Mouse (Mus musculus): Measurements from ENCODE around the gene Gm47985.
"Not testable (repeated sequence)": the region's sequence is repeated elsewhere in the genome, so short reads cannot be mapped to it uniquely, and the experiment has no call there.

Gm47985 gene

DNA sequence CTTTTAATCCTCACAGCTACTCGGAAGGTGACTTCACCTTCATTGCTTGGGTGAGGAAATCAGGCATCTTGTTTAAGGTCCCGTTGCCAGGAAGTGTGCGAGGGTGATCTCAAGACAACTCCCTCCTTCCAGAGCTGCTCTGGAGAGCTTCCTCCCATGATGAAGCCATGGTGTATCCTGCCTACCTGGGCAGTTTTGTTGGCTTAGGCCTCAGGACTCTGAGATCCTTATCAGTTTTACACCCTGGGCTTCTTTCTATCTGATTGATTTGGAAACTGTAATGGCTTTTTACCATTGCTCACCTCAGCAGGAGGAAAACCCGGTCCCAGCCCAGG, 4.4 kb upstream of the Gm47985 start:
- no peak for DNase-seq (ENCODE audit: low read depth)

DNA sequence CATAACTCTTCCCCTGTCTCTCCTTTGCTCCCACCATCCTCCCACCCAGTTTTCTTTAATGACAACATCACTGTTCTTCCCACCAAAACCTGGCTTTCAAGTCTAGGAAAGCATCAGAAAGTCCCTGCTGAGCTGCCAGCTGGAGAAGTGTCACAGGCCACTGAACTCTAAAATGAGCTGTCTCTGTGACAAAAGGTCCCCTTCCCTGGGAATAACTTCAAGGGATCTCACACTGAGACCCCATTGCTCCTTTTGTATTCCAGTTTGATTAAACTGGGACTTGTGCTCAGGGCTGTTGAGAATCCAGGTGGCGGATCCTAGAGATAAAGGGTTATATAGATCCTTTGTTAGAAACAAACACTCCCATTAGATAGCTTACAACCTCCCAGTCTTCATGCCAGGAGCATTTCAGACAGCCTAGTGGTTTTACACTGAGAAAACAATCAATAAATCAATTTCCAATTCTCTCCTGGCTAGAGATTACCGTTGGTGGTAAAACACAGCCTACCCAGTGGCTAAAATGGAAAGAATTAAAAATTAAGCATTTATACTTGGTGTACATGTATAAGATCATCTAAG, 3.7 kb upstream of the Gm47985 start:
- DNase-seq (ENCODE audit: low read depth), result no peak

DNA sequence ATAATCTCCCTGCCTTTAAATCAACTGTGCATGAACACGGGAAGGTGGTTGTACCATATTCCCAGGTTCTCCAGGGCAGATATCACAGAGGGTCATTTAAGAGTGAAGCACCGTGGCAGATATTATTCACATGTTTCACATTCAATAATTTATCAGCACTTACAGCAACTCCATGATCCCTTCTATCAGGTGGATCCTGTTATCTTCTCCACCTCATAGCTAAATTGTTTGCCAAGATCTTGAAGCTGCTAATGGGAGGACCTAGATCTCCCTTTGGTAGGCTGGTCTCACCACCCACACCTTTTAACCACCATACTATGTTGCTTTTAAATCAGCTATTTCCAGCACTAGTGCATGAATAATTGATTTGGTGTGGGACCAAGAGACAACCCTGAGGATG, 2.2 kb upstream of the Gm47985 start:
- no peak for DNase-seq (ENCODE audit: low read depth)

DNA sequence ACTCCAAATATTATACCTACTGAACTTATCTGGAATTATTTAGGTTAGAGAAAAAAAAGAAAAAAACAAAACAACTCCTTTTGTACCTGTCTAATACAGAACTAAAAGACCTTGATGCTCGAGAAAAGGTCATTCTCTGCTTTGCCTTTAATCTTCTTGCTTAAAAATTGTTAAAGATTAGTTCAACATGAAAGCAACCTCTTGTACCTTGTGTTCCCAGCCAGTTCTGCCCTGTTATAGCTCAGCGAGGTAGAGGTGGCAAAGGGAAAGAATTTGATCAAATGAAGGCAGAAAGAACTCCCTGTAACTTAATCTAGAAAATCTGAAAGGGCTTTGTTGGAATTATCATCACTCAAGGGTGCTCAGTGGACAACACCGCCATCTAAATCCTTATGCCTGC, 3.8 kb downstream of the Gm47985 start:
- DNase-seq (ENCODE audit: low read depth), result not testable (repeated sequence)

GRCm38 (mm10) chr1:151186879-151187424, 4.6 kb downstream of the Gm47985 start:
- DNase-seq (ENCODE audit: low read depth), result not testable (repeated sequence)

DNA sequence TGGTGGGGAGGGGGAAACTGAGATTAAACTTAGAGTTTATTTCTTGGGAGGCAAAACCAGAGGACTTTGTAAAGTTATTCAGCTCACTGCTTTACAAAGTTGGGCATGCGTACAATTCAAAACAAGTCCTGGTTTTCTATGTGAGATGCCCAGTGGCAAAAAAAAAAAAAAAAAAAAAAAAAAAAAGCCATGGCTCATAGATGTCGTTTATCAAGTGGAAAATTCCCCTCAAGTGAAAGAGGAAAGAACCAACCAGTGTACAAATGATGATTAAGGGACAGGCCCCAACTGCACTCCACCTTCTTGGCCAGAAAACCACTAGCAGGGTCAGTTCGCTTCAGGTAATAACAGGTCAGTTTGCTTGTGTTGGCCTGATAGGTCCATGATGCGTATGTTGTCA, 6.1 kb downstream of the Gm47985 start:
- DNase-seq (ENCODE audit: low read depth), result no peak

DNA sequence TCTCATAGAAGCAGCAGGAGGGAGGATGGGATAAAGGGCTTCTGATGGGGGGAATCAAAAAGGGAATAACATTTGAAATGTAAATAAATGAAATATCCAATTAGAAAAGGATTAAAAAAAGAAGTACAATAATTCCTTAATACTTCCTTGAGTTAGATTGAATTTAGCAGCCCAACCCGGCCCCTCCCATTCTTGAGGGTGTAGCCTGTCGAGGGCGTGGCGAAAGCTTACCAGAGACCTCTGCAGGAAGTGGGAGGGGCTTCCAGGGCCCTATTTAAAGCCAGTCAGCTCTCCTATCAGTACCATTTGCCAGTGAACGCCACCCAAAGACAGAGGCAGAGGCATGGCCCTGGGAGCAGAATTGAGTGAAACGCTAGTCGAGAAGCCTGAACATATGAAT, 9.7 kb downstream of the Gm47985 start, which contains the start of gene Gm8947:
Gm8947 (plus strand) TSS at position 302 of the 400 bp plus-strand sequence.
- DNase-seq (ENCODE audit: low read depth), result not testable (repeated sequence)

DNA sequence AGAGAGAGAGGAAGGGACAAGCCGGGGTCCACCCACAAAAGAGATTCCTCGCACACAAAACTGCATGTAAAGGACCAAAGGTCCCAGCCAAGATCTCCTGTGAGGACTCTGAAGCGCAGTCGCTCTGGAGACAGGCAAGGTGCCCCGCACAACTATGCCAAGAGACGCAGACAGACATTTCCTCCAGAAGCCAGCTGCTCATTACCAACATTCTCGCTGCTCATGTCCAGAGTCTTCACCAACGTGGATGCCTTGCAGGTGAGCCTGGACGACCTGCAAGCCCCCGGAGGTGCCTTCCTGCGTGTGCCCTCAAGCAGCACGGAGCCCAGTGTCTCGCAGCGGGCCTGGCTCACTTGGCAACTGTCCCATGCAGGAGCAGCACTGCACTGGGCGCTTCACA, 10.4 kb downstream of the Gm47985 start:
- DNase-seq (ENCODE audit: low read depth), result not testable (repeated sequence)

DNA sequence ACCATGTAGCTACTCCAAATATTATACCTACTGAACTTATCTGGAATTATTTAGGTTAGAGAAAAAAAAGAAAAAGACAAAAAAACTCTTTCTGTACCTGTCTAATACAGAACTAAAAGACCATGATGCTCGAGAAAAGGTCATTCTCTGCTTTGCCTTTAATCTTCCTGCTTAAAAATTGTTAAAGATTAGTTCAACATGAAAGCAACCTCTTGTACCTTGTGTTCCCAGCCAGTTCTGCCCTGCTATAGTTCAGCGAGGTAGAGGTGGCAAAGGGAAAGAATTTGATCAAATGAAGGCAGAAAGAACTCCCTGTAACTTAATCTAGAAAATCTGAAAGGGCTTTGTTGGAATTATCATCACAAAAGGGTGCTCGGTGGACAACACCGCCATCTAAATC, 13.6 kb downstream of the Gm47985 start:
- DNase-seq (ENCODE audit: low read depth), result peak; percentile 0

DNA sequence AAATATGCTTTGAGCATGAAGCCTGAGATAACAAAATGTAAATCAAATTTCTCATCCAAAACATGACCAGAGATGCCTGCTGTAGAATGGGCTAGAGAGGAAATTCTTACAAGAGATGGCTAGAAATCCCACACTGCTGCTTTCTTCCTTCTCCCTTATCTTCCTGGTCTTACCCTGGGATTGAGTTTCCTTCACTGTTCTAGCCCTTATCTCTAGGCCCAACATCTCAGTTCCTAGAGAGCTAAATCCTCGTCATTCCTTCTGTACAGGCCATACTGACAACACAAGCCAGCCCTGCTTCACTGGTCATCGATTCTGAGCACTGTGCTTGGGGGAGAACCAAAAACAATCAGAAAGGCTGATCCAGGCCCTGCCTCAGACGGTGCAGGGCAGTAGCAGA, 14.4 kb downstream of the Gm47985 start:
- DNase-seq (ENCODE audit: low read depth), result peak; percentile 1

GRCm38 (mm10) chr1:151198120-151198519, 15.8 kb downstream of the Gm47985 start, which contains the start of gene Gm47995:
Gene Gm47995, plus strand, starts transcription at chr1:151198448.
- DNase-seq (ENCODE audit: low read depth), result peak; percentile 3

DNA sequence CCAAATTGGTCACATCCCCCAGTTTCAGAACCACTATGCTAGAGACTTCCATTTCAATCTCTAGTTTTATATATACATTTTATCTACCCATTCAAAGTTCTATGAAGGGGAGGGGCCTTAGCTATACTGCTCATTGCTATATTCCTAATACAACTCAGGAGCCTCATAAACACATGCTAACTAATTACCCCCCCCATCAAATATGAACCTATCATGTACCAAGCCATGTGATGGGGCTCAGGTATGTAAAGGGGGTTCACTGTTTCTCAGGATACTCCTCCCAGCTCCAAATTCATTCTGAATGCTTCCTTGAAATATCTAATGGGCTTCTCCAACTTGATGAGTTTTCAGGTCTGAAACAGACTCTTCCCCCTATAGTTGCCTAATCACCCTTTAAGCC, 18.3 kb downstream of the Gm47985 start:
- not testable (repeated sequence) for DNase-seq (ENCODE audit: low read depth)

GRCm38 (mm10) chr1:151202771-151203170, 20.4 kb downstream of the Gm47985 start:
- not testable (repeated sequence) for DNase-seq (ENCODE audit: low read depth)

DNA sequence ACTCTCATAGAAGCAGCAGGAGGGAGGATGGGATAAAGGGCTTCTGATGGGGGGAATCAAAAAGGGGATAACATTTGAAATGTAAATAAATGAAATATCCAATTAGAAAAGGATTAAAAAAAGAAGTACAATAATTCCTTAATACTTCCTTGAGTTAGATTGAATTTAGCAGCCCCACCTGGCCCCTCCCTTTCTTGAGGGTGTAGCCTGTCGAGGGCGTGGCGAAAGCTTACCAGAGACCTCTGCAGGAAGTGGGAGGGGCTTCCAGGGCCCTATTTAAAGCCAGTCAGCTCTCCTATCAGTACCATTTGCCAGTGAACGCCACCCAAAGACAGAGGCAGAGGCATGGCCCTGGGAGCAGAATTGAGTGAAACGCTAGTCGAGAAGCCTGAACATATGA, 21.5 kb downstream of the Gm47985 start, which contains the start of gene 3110040M04Rik:
3110040M04Rik (plus strand) TSS at position 304 of the 400 bp plus-strand sequence.
- not testable (repeated sequence) for DNase-seq (ENCODE audit: low read depth)

DNA sequence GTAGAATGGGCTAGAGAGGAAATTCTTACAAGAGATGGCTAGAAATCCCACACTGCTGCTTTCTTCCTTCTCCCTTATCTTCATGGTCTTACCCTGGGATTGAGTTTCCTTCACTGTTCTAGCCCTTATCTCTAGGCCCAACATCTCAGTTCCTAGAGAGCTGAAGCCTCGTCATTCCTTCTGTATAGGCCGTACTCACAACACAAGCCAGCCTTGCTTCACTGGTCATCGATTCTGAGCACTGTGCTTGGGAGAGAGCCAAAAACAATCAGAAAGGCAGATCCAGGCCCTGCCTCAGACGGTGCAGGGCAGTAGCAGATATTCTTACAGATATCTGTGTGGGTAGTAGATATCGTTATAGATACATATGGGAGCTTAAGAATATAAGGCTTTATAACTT, 26.2 kb downstream of the Gm47985 start:
- DNase-seq (ENCODE audit: low read depth), result not testable (repeated sequence)

DNA sequence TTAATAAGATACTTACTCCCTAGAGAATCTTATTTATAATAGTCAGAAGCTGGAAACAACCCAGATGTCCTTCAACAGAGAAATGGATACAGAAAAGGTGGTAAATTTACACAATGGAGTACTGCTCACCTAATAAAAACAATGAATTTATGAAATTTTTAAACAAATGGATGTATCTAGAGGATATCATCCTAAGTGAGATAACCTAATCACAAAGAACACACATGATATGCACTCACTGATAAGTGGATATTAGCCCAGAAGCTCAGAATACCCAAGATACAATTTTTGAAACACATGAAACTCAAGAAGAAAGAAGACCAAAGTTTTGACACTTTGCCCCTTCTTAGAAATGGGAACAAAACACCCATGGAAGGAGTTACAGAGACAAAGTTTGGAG, 26.6 kb downstream of the Gm47985 start:
- DNase-seq (ENCODE audit: low read depth), result not testable (repeated sequence)

DNA sequence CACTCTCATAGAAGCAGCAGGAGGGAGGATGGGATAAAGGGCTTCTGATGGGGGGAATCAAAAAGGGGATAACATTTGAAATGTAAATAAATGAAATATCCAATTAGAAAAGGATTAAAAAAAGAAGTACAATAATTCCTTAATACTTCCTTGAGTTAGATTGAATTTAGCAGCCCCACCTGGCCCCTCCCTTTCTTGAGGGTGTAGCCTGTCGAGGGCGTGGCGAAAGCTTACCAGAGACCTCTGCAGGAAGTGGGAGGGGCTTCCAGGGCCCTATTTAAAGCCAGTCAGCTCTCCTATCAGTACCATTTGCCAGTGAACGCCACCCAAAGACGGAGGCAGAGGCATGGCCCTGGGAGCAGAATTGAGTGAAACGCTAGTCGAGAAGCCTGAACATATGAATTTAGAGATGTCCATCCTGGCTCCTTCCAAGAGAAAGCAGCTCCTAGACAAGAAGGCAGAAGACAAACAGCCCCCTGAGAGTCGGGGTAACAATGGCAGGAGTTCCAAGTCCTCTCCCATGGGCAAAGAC, 27.6 kb downstream of the Gm47985 start, which contains the start of gene Gm47996:
Gm47996 (plus strand) TSS at position 308 of the 532 bp plus-strand sequence.
- DNase-seq (ENCODE audit: low read depth), result not testable (repeated sequence)

DNA sequence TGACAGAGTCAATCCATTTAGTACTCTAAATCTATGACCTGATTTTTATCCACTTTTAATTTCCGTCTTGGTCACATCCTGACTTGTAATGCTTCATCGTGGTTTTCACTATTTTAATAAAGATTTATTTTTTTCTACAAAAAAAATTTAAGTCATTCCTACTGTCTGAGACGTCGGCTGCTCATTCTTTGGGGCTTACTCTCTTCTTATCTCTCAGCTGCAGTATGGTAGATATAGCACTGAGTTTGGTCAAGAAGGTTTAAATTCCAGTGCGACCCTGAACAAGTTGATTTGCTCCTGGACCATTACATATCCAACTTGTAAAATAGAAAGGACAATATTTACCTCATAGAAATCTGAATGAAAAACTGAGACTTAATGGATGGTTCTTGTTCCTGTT, 29.3 kb downstream of the Gm47985 start:
- DNase-seq (ENCODE audit: low read depth), result not testable (repeated sequence)

DNA sequence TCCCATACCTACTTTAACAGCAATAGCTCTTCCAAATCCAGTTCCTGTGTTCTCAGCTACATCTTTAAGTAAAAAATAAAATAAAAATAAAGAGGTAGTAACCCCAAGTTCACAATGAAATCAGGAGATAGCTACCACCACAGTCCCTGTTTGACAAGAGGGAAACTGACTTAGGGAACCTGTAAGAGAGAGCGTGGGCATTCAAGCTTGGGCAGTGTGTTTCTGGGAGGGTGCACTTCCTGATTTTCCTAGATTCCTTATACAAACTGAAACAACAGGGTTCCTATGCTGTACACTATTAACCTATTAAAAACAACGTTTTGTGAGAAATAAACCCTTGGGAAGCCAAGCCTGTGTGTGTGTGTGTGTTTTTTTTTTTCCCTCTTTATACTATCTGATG, 32.5 kb downstream of the Gm47985 start:
- DNase-seq (ENCODE audit: low read depth), result no peak

DNA sequence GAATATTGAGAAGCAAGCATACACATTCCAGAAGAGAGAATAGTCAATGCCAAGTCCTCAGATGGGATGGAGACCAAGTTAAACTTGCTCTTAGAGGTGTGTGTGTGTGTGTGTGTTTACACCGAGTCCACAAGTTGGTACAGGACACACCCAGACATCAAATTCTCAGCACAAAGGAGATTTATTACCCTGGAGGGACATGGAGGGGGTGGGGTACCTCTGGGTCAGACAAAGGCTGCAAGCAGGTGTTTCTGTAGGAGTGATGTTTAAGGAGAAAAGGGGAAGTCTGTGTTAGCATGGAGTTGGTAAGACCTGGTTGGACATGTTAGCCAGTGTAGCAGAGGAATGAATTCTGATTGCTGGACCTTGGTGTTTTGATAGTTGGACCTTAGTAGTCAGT, 33.6 kb downstream of the Gm47985 start:
- no peak for DNase-seq (ENCODE audit: low read depth)

- DNase-seq (ENCODE audit: low read depth), result no peak
These were observed 34.1 kb downstream of the Gm47985 start for GRCm38 (mm10) chr1:151216417-151216816.

GRCm38 (mm10) chr1:151219045-151219444, 36.7 kb downstream of the Gm47985 start:
- no peak for DNase-seq (ENCODE audit: low read depth)

GRCm38 (mm10) chr1:151220098-151220497, 37.8 kb downstream of the Gm47985 start:
- no peak for DNase-seq (ENCODE audit: low read depth)

Data from NIH3T3 (cell line).